Mouse (Mus musculus): Measurements from ENCODE around the gene Rbm47. TPM values are rescaled to one million over a fixed set of nuclear protein-coding genes. Genes with fewer than 3 reads are reported as not detected.
A peak's percentile ranks its signal among the peaks of the same experiment; 100 is the strongest.

Rbm47 gene
- polyA plus RNA-seq, 1 experiment from 2014 or later: 8.9 TPM

- Histone ChIP-seq H3K4me1 (peaks cover 11% of the 10 kb centered on the region; the same call in 1 of the 2 replicates), H3K9ac (no peak overlapping the region), H3K27ac (no peak overlapping the region), H3K4me3 (no peak overlapping the region), H3K27me3 (no peaks in the 10 kb centered on the region), H3K4me2 (no peak overlapping the region), H3K9me3 (no peaks in the 10 kb centered on the region), H3K36me3 (no peaks in the 10 kb centered on the region)
- WGBS: 68% methylated on average over 17 of the region's 17 CpGs
- ATAC-seq (ENCODE audit: insufficient number of reproducible peaks, low FRiP score, low TSS enrichment, low read depth): no peak
Measured at GRCm38 (mm10) chr5:66080529-66081220, 92.2 kb downstream of the Rbm47 start.

DNA sequence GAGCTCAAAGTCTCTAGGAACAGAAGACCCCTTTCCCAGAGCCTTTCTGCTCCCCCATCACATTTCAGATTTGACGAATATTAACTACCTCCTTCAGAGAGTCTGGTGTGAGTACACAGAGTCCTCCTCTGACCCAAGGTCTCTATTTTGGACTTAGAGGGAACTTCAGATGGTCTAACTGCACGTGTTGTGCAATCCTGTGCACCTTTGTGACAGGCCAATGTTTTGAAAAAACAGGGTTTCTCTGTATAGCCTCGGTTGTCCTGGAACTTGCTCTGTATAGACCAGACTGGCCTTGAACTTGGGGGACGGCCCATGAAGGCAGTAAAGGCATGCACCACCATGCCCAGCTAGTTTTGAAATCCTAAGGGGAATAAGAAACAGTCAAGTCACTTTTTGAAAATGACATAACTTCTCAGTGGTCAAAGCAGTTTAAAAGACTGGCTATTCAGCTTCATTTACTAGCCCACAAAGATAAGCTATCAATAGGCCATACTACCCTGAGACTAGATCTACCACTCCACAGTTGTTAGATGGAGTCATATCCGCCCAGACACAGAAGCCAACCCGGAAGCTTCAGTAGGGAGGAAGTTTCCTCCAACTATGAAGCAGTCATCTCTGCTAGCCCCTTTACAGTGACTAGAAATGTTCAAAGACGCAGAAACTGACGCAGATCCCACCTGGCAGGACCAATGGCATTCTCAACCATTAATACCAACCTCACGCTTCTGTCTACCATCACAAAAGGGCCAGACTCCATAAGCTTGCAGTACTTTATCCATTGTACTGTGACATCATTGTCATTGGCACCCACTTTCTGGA is 93.3 kb downstream of the Rbm47 start:
- Histone ChIP-seq H3K36me3 (no peaks in the 10 kb centered on the region), H3K9ac (no peak overlapping the region), H3K27ac (no peak overlapping the region), H3K4me3 (no peak overlapping the region), H3K9me3 (no peaks in the 10 kb centered on the region), H3K27me3 (no peaks in the 10 kb centered on the region), H3K4me1 (peaks cover 8% of the 10 kb centered on the region; the same call in 1 of the 2 replicates), H3K4me2 (no peak overlapping the region)
- no peak for ATAC-seq (ENCODE audit: insufficient number of reproducible peaks, low FRiP score, low TSS enrichment, low read depth)
- 87% methylated on average over 9 of the region's 9 CpGs for WGBS

GRCm38 (mm10) chr5:66078491-66079012 is 94.4 kb downstream of the Rbm47 start:
- ATAC-seq (ENCODE audit: insufficient number of reproducible peaks, low FRiP score, low TSS enrichment, low read depth): no peak
- H3K27ac ChIP-seq: no peak overlapping the region
- peaks cover 8% of the 10 kb centered on the region; the same call in 1 of the 2 replicates for H3K4me1 ChIP-seq
- H3K36me3 ChIP-seq: no peaks in the 10 kb centered on the region
- H3K27me3 ChIP-seq: no peaks in the 10 kb centered on the region
- 90% methylated on average over 7 of the region's 7 CpGs for WGBS
- no peak overlapping the region for H3K4me3 ChIP-seq
- no peak overlapping the region for H3K4me2 ChIP-seq
- no peaks in the 10 kb centered on the region for H3K9me3 ChIP-seq
- no peak overlapping the region for H3K9ac ChIP-seq

- Histone ChIP-seq H3K27me3 (no peaks in the 10 kb centered on the region), H3K4me3 (no peak overlapping the region), H3K4me1 (peaks cover 8% of the 10 kb centered on the region; the same call in 1 of the 2 replicates), H3K9me3 (no peaks in the 10 kb centered on the region), H3K27ac (peak overlapping the region; percentile 44), H3K36me3 (no peaks in the 10 kb centered on the region), H3K9ac (no peak overlapping the region), H3K4me2 (0 out of 2 replicates have a peak overlapping the region, but pooled peaks have one; percentile 7)
- ATAC-seq (ENCODE audit: insufficient number of reproducible peaks, low FRiP score, low TSS enrichment, low read depth): no peak
- 31% methylated on average over 10 of the region's 10 CpGs for WGBS
Measured at GRCm38 (mm10) chr5:66077416-66077815, 95.5 kb downstream of the Rbm47 start.

DNA sequence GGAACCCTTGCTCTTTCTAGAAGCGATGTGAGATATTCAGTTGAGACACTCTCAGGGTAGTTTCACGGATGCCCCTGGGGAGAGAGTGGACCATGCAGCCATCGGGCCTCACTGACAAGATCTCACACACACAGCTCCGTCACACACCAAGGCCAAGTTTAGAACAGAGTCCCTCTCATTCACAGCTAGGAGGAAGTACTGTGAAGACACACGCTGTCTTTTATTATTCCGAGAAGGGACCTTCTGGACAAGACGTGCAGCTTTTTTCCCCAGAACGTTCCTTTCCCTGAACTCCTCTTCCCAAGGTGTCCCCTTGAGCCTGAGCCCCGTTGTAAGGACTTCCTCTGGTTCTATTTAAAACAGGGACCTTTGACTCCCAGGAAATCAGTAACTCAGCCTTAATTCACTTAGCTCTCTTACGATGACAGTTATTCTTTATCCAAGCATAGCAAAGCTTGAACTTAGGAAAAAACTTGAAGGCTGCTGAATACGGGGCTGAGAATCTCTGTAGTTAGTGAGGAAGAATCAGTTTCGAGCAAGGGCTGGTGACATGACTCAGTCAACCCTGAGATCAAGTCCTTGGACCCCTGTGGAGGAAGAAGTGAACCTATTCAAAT is 96.1 kb downstream of the Rbm47 start:
- WGBS: 77% methylated on average over 12 of the region's 12 CpGs
- no peak for ATAC-seq (ENCODE audit: insufficient number of reproducible peaks, low FRiP score, low TSS enrichment, low read depth)
- peaks cover 8% of the 10 kb centered on the region; the same call in 1 of the 2 replicates for H3K4me1 ChIP-seq
- H3K9me3 ChIP-seq: no peaks in the 10 kb centered on the region
- no peak overlapping the region for H3K9ac ChIP-seq
- H3K4me3 ChIP-seq: no peak overlapping the region
- no peaks in the 10 kb centered on the region for H3K36me3 ChIP-seq
- no peak overlapping the region for H3K27ac ChIP-seq
- H3K27me3 ChIP-seq: no peaks in the 10 kb centered on the region
- no peak overlapping the region for H3K4me2 ChIP-seq

- H3K27ac ChIP-seq: no peak overlapping the region
- H3K4me1 ChIP-seq: 0 out of 2 replicates have a peak, but pooled peaks cover 4% of the 10 kb centered on the region
- no peak overlapping the region for H3K4me3 ChIP-seq
- no peaks in the 10 kb centered on the region for H3K36me3 ChIP-seq
- WGBS: 91% methylated on average over 12 of the region's 12 CpGs
- no peak for ATAC-seq (ENCODE audit: insufficient number of reproducible peaks, low FRiP score, low TSS enrichment, low read depth)
- H3K9me3 ChIP-seq: no peaks in the 10 kb centered on the region
- H3K4me2 ChIP-seq: no peak overlapping the region
- no peaks in the 10 kb centered on the region for H3K27me3 ChIP-seq
- H3K9ac ChIP-seq: no peak overlapping the region
Measured at GRCm38 (mm10) chr5:66075906-66076305, 97.0 kb downstream of the Rbm47 start.

- H3K27me3 ChIP-seq: no peaks in the 10 kb centered on the region
- H3K9ac ChIP-seq: no peak overlapping the region
- H3K36me3 ChIP-seq: no peaks in the 10 kb centered on the region
- H3K4me3 ChIP-seq: no peak overlapping the region
- H3K9me3 ChIP-seq: no peaks in the 10 kb centered on the region
- H3K4me2 ChIP-seq: no peak overlapping the region
- WGBS: 66% methylated on average over 9 of the region's 9 CpGs
- H3K27ac ChIP-seq: no peak overlapping the region
- ATAC-seq (ENCODE audit: insufficient number of reproducible peaks, low FRiP score, low TSS enrichment, low read depth): no peak
- 0 out of 2 replicates have a peak, but pooled peaks cover 4% of the 10 kb centered on the region for H3K4me1 ChIP-seq
Measured at GRCm38 (mm10) chr5:66075032-66075488, 97.9 kb downstream of the Rbm47 start.

- Histone ChIP-seq H3K27me3 (no peaks in the 10 kb centered on the region), H3K4me2 (no peak overlapping the region), H3K4me1 (peaks cover 9% of the 10 kb centered on the region), H3K4me3 (no peak overlapping the region), H3K9me3 (no peaks in the 10 kb centered on the region), H3K27ac (no peak overlapping the region), H3K9ac (no peak overlapping the region), H3K36me3 (no peaks in the 10 kb centered on the region)
- ATAC-seq (ENCODE audit: insufficient number of reproducible peaks, low FRiP score, low TSS enrichment, low read depth): no peak
- WGBS: 92% methylated on average over 5 of the region's 5 CpGs
Measured at GRCm38 (mm10) chr5:66074235-66074634, 98.7 kb downstream of the Rbm47 start.

GRCm38 (mm10) chr5:66073604-66074164 is 99.2 kb downstream of the Rbm47 start:
- no peak overlapping the region for H3K4me2 ChIP-seq
- no peak for ATAC-seq (ENCODE audit: insufficient number of reproducible peaks, low FRiP score, low TSS enrichment, low read depth)
- H3K9ac ChIP-seq: no peak overlapping the region
- H3K9me3 ChIP-seq: no peaks in the 10 kb centered on the region
- no peak overlapping the region for H3K4me3 ChIP-seq
- H3K27ac ChIP-seq: no peak overlapping the region
- no peaks in the 10 kb centered on the region for H3K36me3 ChIP-seq
- 81% methylated on average over 12 of the region's 12 CpGs for WGBS
- peaks cover 9% of the 10 kb centered on the region for H3K4me1 ChIP-seq
- no peaks in the 10 kb centered on the region for H3K27me3 ChIP-seq

- ATAC-seq (ENCODE audit: insufficient number of reproducible peaks, low FRiP score, low TSS enrichment, low read depth): no peak
- no peaks in the 10 kb centered on the region for H3K27me3 ChIP-seq
- H3K9ac ChIP-seq: no peak overlapping the region
- WGBS: 81% methylated on average over 8 of the region's 8 CpGs
- no peaks in the 10 kb centered on the region for H3K9me3 ChIP-seq
- H3K4me2 ChIP-seq: no peak overlapping the region
- no peak overlapping the region for H3K27ac ChIP-seq
- no peaks in the 10 kb centered on the region for H3K36me3 ChIP-seq
- H3K4me3 ChIP-seq: no peak overlapping the region
- H3K4me1 ChIP-seq: peaks cover 5% of the 10 kb centered on the region
Measured at GRCm38 (mm10) chr5:66071722-66072121, 101.2 kb downstream of the Rbm47 start.

- H3K27me3 ChIP-seq: no peaks in the 10 kb centered on the region
- WGBS: 51% methylated on average over 2 of the region's 2 CpGs
- H3K4me1 ChIP-seq: peaks cover 5% of the 10 kb centered on the region
- H3K9ac ChIP-seq: no peak overlapping the region
- H3K27ac ChIP-seq: no peak overlapping the region
- peak overlapping the region; percentile 83; the same call in 1 of the 2 replicates for H3K4me2 ChIP-seq
- no peak for ATAC-seq (ENCODE audit: insufficient number of reproducible peaks, low FRiP score, low TSS enrichment, low read depth)
- H3K9me3 ChIP-seq: no peaks in the 10 kb centered on the region
- no peak overlapping the region for H3K4me3 ChIP-seq
- H3K36me3 ChIP-seq: no peaks in the 10 kb centered on the region
Measured at GRCm38 (mm10) chr5:66070350-66070749, 102.6 kb downstream of the Rbm47 start.
